Mouse (Mus musculus) adrenal gland, adult (tissue): Measurements from ENCODE around the gene Slc22a1.

Experiments used
- DNase-seq, 2 experiments: peaks; one replicate each; pipeline ENCODE4 v3.0.0; 2022 to 2023; ENCODE audit warnings: low spot score in 1 of 2; ENCODE audit not compliant: inconsistent age in 2 of 2

The Slc22a1 gene

GRCm38 (mm10) chr17:12675646-12676045 lies at the start of gene Slc22a1:
Gene Slc22a1 (minus strand): TSS chr17:12675829.
- DNase-seq, result no peak

GRCm38 (mm10) chr17:12724767-12725744 lies 49.4 kb upstream of the Slc22a1 start:
- peak; percentile 65 to 87 for DNase-seq

- DNase-seq, result peak; percentile 68 to 91
Measured at GRCm38 (mm10) chr17:12723986-12724766, 48.5 kb upstream of the Slc22a1 start.

GRCm38 (mm10) chr17:12722622-12723021 lies 47.0 kb upstream of the Slc22a1 start:
- peak in 1 of 2 experiments; percentile 64 for DNase-seq

GRCm38 (mm10) chr17:12721118-12721886 lies 45.7 kb upstream of the Slc22a1 start:
- no peak for DNase-seq

- no peak for DNase-seq
Measured at GRCm38 (mm10) chr17:12718251-12718650, 42.6 kb upstream of the Slc22a1 start.

- DNase-seq, result no peak
Measured at GRCm38 (mm10) chr17:12717445-12717844, 41.8 kb upstream of the Slc22a1 start.

GRCm38 (mm10) chr17:12715032-12715431 lies 39.4 kb upstream of the Slc22a1 start:
- peak in 1 of 2 experiments; percentile 75 for DNase-seq

GRCm38 (mm10) chr17:12714080-12714561 lies 38.5 kb upstream of the Slc22a1 start:
- peak in 1 of 2 experiments; percentile 62 for DNase-seq

GRCm38 (mm10) chr17:12712993-12713392 lies 37.4 kb upstream of the Slc22a1 start:
- no peak for DNase-seq

- no peak for DNase-seq
Measured at GRCm38 (mm10) chr17:12712191-12712590, 36.6 kb upstream of the Slc22a1 start.

GRCm38 (mm10) chr17:12710976-12711375 lies 35.3 kb upstream of the Slc22a1 start:
- DNase-seq, result peak; percentile 64 to 75

- no peak for DNase-seq
Measured at GRCm38 (mm10) chr17:12710050-12710780, 34.6 kb upstream of the Slc22a1 start.

GRCm38 (mm10) chr17:12708398-12708797 lies 32.8 kb upstream of the Slc22a1 start:
- no peak for DNase-seq

- DNase-seq, result no peak
Measured at GRCm38 (mm10) chr17:12706590-12707049, 31.0 kb upstream of the Slc22a1 start.

GRCm38 (mm10) chr17:12702901-12703300 lies 27.3 kb upstream of the Slc22a1 start:
- DNase-seq, result no peak

GRCm38 (mm10) chr17:12700373-12700772 lies 24.7 kb upstream of the Slc22a1 start:
- no peak for DNase-seq

GRCm38 (mm10) chr17:12691899-12692298 lies 16.3 kb upstream of the Slc22a1 start:
- DNase-seq, result no peak

- DNase-seq, result peak in 1 of 2 experiments; percentile 57
Measured at GRCm38 (mm10) chr17:12689537-12689936, 13.9 kb upstream of the Slc22a1 start.
